Mouse (Mus musculus) brain, embryonic 14.5 days (tissue): Measurements from ENCODE around the gene H2al1d.

Source experiments
- CTCF ChIP-seq: fragments of 200-500 bp; IDR thresholded peaks from 2 replicates; pipeline ENCODE4 v1.5.1; 2012; ENCODE audit warnings: inconsistent platforms, mild to moderate bottlenecking, moderate library complexity, borderline replicate concordance; ENCODE audit not compliant: insufficient read depth, insufficient read length; ENCODE audit errors: extremely low read depth
- POLR2A ChIP-seq: fragments of 200-500 bp; IDR thresholded peaks from 2 replicates; pipeline ENCODE4 v1.6.1; 2012; ENCODE audit warnings: mild to moderate bottlenecking, inconsistent platforms, borderline replicate concordance; ENCODE audit not compliant: poor library complexity, insufficient read depth, insufficient read length, severe bottlenecking; ENCODE audit errors: extremely low read depth

DNA sequence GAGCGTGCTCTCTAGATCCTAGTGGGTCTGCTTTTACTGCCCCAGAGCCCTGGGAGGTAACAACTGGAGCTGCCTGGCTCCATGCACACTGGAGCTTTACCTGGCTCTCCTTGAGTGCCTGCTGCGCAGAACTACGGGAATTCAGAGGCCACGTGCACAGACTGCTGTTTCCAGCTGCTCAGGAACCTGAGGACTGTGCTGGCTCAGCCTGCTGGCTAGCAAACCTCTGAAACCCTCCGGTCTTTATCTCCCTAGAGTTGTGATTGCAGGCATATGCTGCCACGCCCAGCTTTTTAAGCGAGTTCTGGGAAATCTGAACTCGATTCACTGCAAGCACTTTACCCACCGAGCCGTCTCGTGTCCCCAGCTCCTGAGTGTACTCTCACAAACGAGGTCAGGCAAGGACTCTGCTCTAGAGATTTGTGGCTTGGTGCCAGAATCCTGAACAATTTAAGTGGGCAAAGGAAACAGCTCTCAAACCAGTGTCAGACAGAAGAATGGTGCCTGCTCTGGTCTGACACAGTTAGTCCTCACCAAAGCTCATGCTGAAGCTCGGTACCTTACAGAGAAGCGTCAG is 20.2 kb upstream of the H2al1d start:
- TF ChIP-seq CTCF (no peak), POLR2A (no peak)
